Mouse (Mus musculus) intestine, embryonic 14.5 days (tissue): ENCODE results near the gene Dmrtc1b. TPM values are rescaled to one million over a fixed set of nuclear protein-coding genes. Genes with fewer than 3 reads are reported as not detected.

Source experiments
- polyA plus RNA-seq: library from polyadenylated mRNA; unstranded; fragments of >200 nt; fragmentation: Nextera tagmentation; extraction: Ambion mirVana; gene quantifications from 2 replicates; pipeline ENCODE4 v1.2.1, GENCODE M21; 2014

The Dmrtc1b gene
- polyA plus RNA-seq, 1 experiment from 2014 or later, result not detected

Other genes starting within 250 kb of the Dmrtc1b start
- gene Hdac8, start 202.5 kb upstream of the Dmrtc1b start, polyA plus RNA-seq, result 1.6 and 2.3 TPM in 2 replicates
- gene Phka1, start 63.6 kb upstream of the Dmrtc1b start, polyA plus RNA-seq, result 8.6 and 10.3 TPM in 2 replicates
- gene Gm3880, start 20.9 kb upstream of the Dmrtc1b start, polyA plus RNA-seq, result not detected in 2 replicates
- not detected in 2 replicates for gene Gm9112, start 230 bp upstream of the Dmrtc1b start, polyA plus RNA-seq
- not detected in 2 replicates for gene Dmrtc1c1, start 95.1 kb downstream of the Dmrtc1b start, polyA plus RNA-seq
- not detected in 2 replicates for gene Dmrtc1c2, start 146.8 kb downstream of the Dmrtc1b start, polyA plus RNA-seq
- not detected in 2 replicates for gene 1700031F05Rik, start 160.1 kb downstream of the Dmrtc1b start, polyA plus RNA-seq
- gene Dmrtc1a, start 200.8 kb downstream of the Dmrtc1b start, polyA plus RNA-seq, result 1.1 and 1.3 TPM in 2 replicates
- not detected in 2 replicates for gene 1700011M02Rik, start 201.0 kb downstream of the Dmrtc1b start, polyA plus RNA-seq
- gene 1700018G05Rik, start 220.5 kb downstream of the Dmrtc1b start, polyA plus RNA-seq, result not detected in 2 replicates